Mouse (Mus musculus): ENCODE data around the gene Slc13a1. TPM values are rescaled to one million over a fixed set of nuclear protein-coding genes. Genes with fewer than 3 reads are reported as not detected.
A peak's percentile ranks its signal among the peaks of the same experiment; 100 is the strongest.

Slc13a1 gene
- polyA plus RNA-seq, 1 experiment from 2014 or later: not detected

- 17% methylated on average over 7 of the region's 7 CpGs for WGBS
- Histone ChIP-seq H3K36me3 (ENCODE audit: control insufficient read depth, insufficient read depth, low read length) (no peaks in the 10 kb centered on the region), H3K4me1 (replicated peaks; ENCODE audit: control insufficient read depth, insufficient read depth, low read length) (peaks cover 3% of the 10 kb centered on the region; the same call in 1 of the 2 replicates), H3K4me2 (ENCODE audit: low read depth, low read length) (peak overlapping the region; percentile 42), H3K4me3 (ENCODE audit: low read length) (no peak overlapping the region), H3K9ac (ENCODE audit: low read length) (no peak overlapping the region), H3K27ac (ENCODE audit: low read length) (no peak overlapping the region), H3K27me3 (ENCODE audit: control insufficient read depth, insufficient read depth, low read depth, low read length) (no peaks in the 10 kb centered on the region), H3K9me3 (ENCODE audit: control insufficient read depth, low read length) (no peaks in the 10 kb centered on the region)
- peak; percentile 74 for ATAC-seq (ENCODE audit: low read depth)
Measured at GRCm38 (mm10) chr6:24047014-24047770, 120.7 kb downstream of the Slc13a1 start.

DNA sequence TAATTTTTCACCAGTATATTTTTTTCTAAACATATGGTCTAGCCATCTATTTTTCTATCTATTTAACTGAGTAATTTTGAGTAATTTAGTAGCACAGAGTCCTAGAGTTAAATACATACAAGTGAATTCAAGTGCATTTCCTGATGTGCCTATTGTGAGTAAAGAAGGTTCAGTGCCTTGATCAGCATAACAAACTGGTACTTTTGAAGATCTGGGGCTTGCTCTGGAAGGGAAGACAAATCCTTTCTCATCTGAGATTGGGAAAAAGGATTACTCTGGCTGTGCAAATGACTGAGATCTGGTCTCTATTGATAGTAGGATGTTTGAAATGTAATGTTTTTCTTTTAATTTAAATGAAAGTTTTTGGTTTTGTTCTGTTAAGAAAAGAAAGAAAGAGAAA is 124.4 kb downstream of the Slc13a1 start:
- H3K27me3 ChIP-seq (ENCODE audit: control insufficient read depth, insufficient read depth, low read depth, low read length): no peaks in the 10 kb centered on the region
- no peak overlapping the region for H3K9ac ChIP-seq (ENCODE audit: low read length)
- H3K4me1 ChIP-seq (replicated peaks; ENCODE audit: control insufficient read depth, insufficient read depth, low read length): peaks cover 3% of the 10 kb centered on the region; the same call in 1 of the 2 replicates
- no peaks in the 10 kb centered on the region for H3K36me3 ChIP-seq (ENCODE audit: control insufficient read depth, insufficient read depth, low read length)
- ATAC-seq (ENCODE audit: low read depth): no peak
- H3K9me3 ChIP-seq (ENCODE audit: control insufficient read depth, low read length): no peaks in the 10 kb centered on the region
- no peak overlapping the region for H3K4me3 ChIP-seq (ENCODE audit: low read length)
- no peak overlapping the region for H3K27ac ChIP-seq (ENCODE audit: low read length)
- H3K4me2 ChIP-seq (ENCODE audit: low read depth, low read length): no peak overlapping the region

Small RNA genes within 50 kb of the gene (microRNA-seq; reads per million reads assigned to microRNA genes)
- gene Gm26386: not detected

Other genes starting within 250 kb of the Slc13a1 start
- gene Tas2r118, start 198.0 kb downstream of the Slc13a1 start, polyA plus RNA-seq (2015; fragmentation: Nextera tagmentation; extraction: Ambion mirVana): not detected in 2 replicates